Mouse (Mus musculus) frontal cortex, adult (tissue): ENCODE measurements at regions not wholly inside any gene's neighbourhood (a gene's known extent, or its start where the extent isn't known, plus 50 kb on each side); places are given as distances from the start of the nearest gene placed in this dataset.

ENCODE experiments used
- ATAC-seq: cut with Nextera tagmentation; 2 replicates; pipeline ENCODE4 v1.9.2; 2017; ENCODE audit warnings: mild to moderate bottlenecking, moderate library complexity, mixed read lengths; ENCODE audit not compliant: low TSS enrichment

- no peak for ATAC-seq
These were observed 60.6 kb upstream of the Kras start for GRCm38 (mm10) chr6:145310601-145311000.

- ATAC-seq, result peak; percentile 53; the same call in 1 of the 2 replicates
These were observed 59.0 kb upstream of the Kras start for GRCm38 (mm10) chr6:145309025-145309424.

- no peak for ATAC-seq
These were observed 57.2 kb upstream of the Kras start for GRCm38 (mm10) chr6:145307237-145307636.

- peak; percentile 87 for ATAC-seq
These were observed 56.5 kb upstream of the Kras start for GRCm38 (mm10) chr6:145306331-145307124.

GRCm38 (mm10) chr6:145305669-145306068, 55.6 kb upstream of the Kras start:
- ATAC-seq, result no peak

GRCm38 (mm10) chr6:145303641-145304070, 53.6 kb upstream of the Kras start:
- peak; percentile 71 for ATAC-seq

GRCm38 (mm10) chr6:145302907-145303640, 53.0 kb upstream of the Kras start:
- no peak for ATAC-seq

GRCm38 (mm10) chr6:145302105-145302504, 52.1 kb upstream of the Kras start:
- no peak for ATAC-seq

GRCm38 (mm10) chr6:145300266-145300858, 50.3 kb upstream of the Kras start:
- ATAC-seq, result no peak
